Mouse (Mus musculus) forebrain, postnatal 0 days (tissue): ENCODE measurements around the gene Krt87. TPM values are rescaled to one million over a fixed set of nuclear protein-coding genes. Genes with fewer than 3 reads are reported as not detected.
A peak's percentile ranks its signal among the peaks of the same experiment; 100 is the strongest.

Experiments
- ATAC-seq: fragments of 200-750 bp; cut with Nextera tagmentation; 2 replicates; pipeline ENCODE4 v1.8.0; 2017; ENCODE audit warnings: mild to moderate bottlenecking, moderate library complexity
- DNase-seq: peaks from one replicate; pipeline ENCODE4 v3.0.0-alpha.2; 2015
- H3K27ac ChIP-seq: fragments of 300-500 bp; sonication (generic); 2 replicates; pipeline ENCODE4 v1.5.1; 2014; ENCODE audit warnings: low read depth, mild to moderate bottlenecking, antibody characterized with exemption, low read length, moderate library complexity, mixed read lengths
- H3K27me3 ChIP-seq: fragments of 300-500 bp; sonication (generic); 2 replicates; pipeline ENCODE4 v1.6.1; 2014; ENCODE audit warnings: mild to moderate bottlenecking, low read length, mixed read lengths; ENCODE audit not compliant: insufficient read depth
- H3K36me3 ChIP-seq: fragments of 300-500 bp; sonication (generic); 2 replicates; pipeline ENCODE4 v1.6.1; 2014; ENCODE audit warnings: mild to moderate bottlenecking, moderate library complexity; ENCODE audit not compliant: insufficient read depth
- H3K4me1 ChIP-seq: fragments of 300-500 bp; sonication (generic); 2 replicates; pipeline ENCODE4 v1.6.1; 2014; ENCODE audit warnings: antibody characterized with exemption; ENCODE audit not compliant: insufficient read depth
- H3K4me2 ChIP-seq: fragments of 300-500 bp; sonication (generic); 2 replicates; pipeline ENCODE4 v1.6.1; 2014; ENCODE audit warnings: low read depth, mild to moderate bottlenecking, moderate library complexity
- H3K4me3 ChIP-seq: fragments of 300-500 bp; sonication (generic); 2 replicates; pipeline ENCODE4 v1.5.1; 2014; ENCODE audit warnings: low read depth, low read length, mixed read lengths
- H3K9ac ChIP-seq: fragments of 300-500 bp; sonication (generic); 2 replicates; pipeline ENCODE4 v1.6.1; 2014; ENCODE audit warnings: mild to moderate bottlenecking
- H3K9me3 ChIP-seq: fragments of 300-500 bp; sonication (generic); 2 replicates; pipeline ENCODE4 v1.6.1; 2016; ENCODE audit warnings: low read length
- CTCF ChIP-seq: sonication (generic); IDR thresholded peaks from 2 replicates; pipeline ENCODE4 v1.5.1; 2016; ENCODE audit warnings: antibody characterized with exemption, control low read depth, low read depth
- WGBS: fragments of 180-500 bp; shearing (Covaris S2); extraction: QIAGEN DNeasy Blood & Tissue Kit; methylation state at CpG from one replicate; pipeline ENCODE4 v1.1.7; 2014; 5-methylcytosine and 5-hydroxymethylcytosine counted together
- polyA plus RNA-seq: library from polyadenylated mRNA; unstranded; fragments of >200 nt; fragmentation: Nextera tagmentation; extraction: Ambion mirVana; gene quantifications from 2 replicates; pipeline ENCODE4 v1.2.1, GENCODE M21; 2015
- total RNA-seq: library from RNA; depleted of rRNA; stranded (reverse); fragments of >200 nt; gene quantifications from 2 replicates; pipeline ENCODE4 v1.2.3, GENCODE M21; 2014

Gene Krt87
- total and polyA plus RNA-seq, 2 experiments from 2014 or later = 0.36 to 0.52 TPM

- DNase-seq = no peak
- no peaks in the 10 kb centered on the region for H3K27me3 ChIP-seq
- H3K4me2 ChIP-seq = no peak within 1 kb of the TSS
- WGBS = 36% methylated on average over 10 of the region's 10 CpGs
- H3K9ac ChIP-seq = no peak within 1 kb of the TSS
- no peak within 1 kb of the TSS for H3K4me3 ChIP-seq
- no peak for TF ChIP-seq CTCF
- no peaks in the 10 kb centered on the region for H3K4me1 ChIP-seq
- H3K36me3 ChIP-seq = no peaks in the 10 kb centered on the region
- no peak within 1 kb of the TSS for H3K27ac ChIP-seq
- ATAC-seq = no peak
- no peaks in the 10 kb centered on the region for H3K9me3 ChIP-seq
Observed at GRCm38 (mm10) chr15:101472952-101473528, 34.4 kb upstream of the Krt87 start, which contains the start of gene Krt86. Gene Krt86, plus strand, starts transcription at chr15:101473478.

DNA sequence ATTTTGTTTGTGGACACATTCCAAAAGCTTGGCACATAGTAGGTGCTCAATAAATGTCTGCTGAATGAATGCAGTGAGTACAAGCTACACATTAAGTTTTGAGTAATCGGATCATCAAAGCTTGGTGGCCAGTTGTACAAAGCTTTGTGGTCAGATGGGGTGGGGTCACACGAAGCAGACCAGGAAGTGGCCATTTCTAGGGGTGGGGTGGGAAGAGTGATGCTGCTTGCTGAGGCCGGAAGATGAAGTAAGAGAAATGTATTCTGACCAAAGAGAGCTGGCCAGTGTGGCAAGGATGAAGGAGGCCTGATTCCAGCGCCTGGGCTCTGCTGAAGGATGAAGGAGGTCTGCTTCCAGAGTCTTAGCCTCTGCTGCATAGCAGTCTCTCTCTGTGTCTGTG, 30.5 kb upstream of the Krt87 start:
- DNase-seq (no peak), ATAC-seq (no peak)
- no peaks in the 10 kb centered on the region for H3K9me3 ChIP-seq
- H3K9ac ChIP-seq = no peak overlapping the region
- no peaks in the 10 kb centered on the region for H3K27me3 ChIP-seq
- H3K4me3 ChIP-seq = no peak overlapping the region
- H3K27ac ChIP-seq = no peak overlapping the region
- no peaks in the 10 kb centered on the region for H3K36me3 ChIP-seq
- no peak for TF ChIP-seq CTCF
- H3K4me2 ChIP-seq = no peak overlapping the region
- 92% methylated on average over 4 of the region's 4 CpGs for WGBS
- no peaks in the 10 kb centered on the region for H3K4me1 ChIP-seq

DNA sequence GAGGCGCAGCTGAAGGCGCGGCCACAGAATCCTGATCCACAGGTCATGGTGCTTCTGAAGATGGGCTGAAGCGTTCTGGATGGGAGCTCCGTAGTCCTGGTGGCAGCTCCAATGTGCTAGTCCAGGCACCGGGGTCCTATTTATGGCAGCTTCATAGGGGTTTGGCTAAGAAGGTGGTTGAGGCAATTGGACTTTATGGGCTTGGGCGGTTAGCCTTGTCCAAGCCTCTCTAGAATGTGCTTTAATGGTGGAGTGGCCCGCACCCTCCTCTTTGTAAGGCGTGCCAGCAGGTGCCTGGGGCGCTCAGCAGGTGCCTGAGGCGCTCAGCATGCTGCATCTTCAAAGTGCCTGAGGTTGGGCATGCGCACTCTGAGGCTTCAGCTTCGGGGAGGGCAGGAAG, 25.0 kb upstream of the Krt87 start, which contains the start of gene Krt81:
TSS of gene Krt81 (minus strand) at position 101 of the 400 bp plus-strand sequence.
- no peak within 1 kb of the TSS for H3K4me3 ChIP-seq
- H3K9me3 ChIP-seq = no peaks in the 10 kb centered on the region
- ATAC-seq (no peak), DNase-seq (no peak)
- 85% methylated on average over 13 of the region's 13 CpGs for WGBS
- H3K9ac ChIP-seq = no peak within 1 kb of the TSS
- no peak within 1 kb of the TSS for H3K4me2 ChIP-seq
- H3K36me3 ChIP-seq = no peaks in the 10 kb centered on the region
- TF ChIP-seq CTCF = no peak
- no peaks in the 10 kb centered on the region for H3K4me1 ChIP-seq
- H3K27me3 ChIP-seq = no peaks in the 10 kb centered on the region
- no peak within 1 kb of the TSS for H3K27ac ChIP-seq

- TF ChIP-seq CTCF = peak; percentile 18; the same call in 1 of the 2 replicates
- no peaks in the 10 kb centered on the region for H3K36me3 ChIP-seq
- no peaks in the 10 kb centered on the region for H3K27me3 ChIP-seq
- H3K9me3 ChIP-seq = 0 out of 2 replicates have a peak, but pooled peaks cover 3% of the 10 kb centered on the region
- no peak overlapping the region for H3K9ac ChIP-seq
- no peak for DNase-seq
- no peak for ATAC-seq
- 85% methylated on average over 14 of the region's 14 CpGs for WGBS
- no peak overlapping the region for H3K4me3 ChIP-seq
- H3K27ac ChIP-seq = no peak overlapping the region
- H3K4me1 ChIP-seq = no peaks in the 10 kb centered on the region
- H3K4me2 ChIP-seq = no peak overlapping the region
Observed at GRCm38 (mm10) chr15:101459283-101459682, 20.7 kb upstream of the Krt87 start.

DNA sequence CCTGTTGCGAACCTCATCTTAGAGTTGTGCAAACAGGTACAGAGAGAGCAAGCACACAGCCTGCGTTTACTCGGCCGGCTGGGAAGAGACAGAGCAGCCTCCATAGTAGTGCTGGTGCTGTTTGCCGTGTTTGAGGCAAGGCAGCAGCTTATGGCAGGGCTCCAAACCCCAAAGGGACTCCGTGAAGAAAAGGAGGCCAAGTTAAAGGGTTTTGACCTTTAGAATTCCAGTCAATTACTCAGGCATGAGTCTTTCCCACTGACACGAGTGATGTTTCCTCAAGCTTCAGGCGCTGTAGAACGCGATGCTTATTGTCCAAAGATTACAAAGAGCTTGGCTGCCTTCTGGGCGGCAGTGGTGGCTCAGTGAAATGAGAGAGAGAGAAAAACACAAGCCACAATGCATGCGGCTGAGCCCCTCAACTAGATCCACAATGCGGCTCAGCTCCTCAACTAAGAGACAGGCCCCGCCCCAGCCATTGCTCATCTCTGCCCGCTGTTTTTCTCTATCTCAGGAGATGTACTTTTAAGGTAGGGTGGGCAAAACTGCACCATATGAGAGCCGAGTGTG, 19.8 kb upstream of the Krt87 start:
- DNase-seq = peak; percentile 29
- Histone ChIP-seq H3K36me3 (no peaks in the 10 kb centered on the region), H3K27me3 (no peaks in the 10 kb centered on the region), H3K9me3 (0 out of 2 replicates have a peak, but pooled peaks cover 3% of the 10 kb centered on the region), H3K4me2 (no peak overlapping the region), H3K27ac (no peak overlapping the region), H3K9ac (peak overlapping the region; percentile 10; the same call in 1 of the 2 replicates), H3K4me3 (no peak overlapping the region), H3K4me1 (no peaks in the 10 kb centered on the region)
- TF ChIP-seq CTCF = no peak
- 34% methylated on average over 16 of the region's 16 CpGs for WGBS
- peak; percentile 29 for ATAC-seq

DNA sequence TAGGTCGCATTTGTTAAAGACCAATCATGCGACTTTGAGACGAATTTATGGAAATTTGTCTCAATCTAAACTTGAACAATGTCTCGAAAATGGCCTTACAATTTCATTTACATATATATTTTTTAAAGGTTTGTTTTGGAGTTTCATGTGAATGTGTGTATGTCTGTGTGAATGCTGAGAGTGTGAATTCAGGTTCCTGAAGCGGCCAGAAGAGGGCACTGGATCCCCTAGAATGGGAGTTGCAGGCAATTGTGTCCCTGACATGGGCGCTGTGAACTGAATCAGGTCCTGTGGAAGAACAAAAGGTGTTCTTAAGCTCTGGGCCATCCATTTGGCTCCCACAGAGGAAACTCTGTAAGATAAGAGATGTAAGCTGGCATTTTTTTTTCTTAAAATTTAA, 17.3 kb upstream of the Krt87 start:
- no peak for TF ChIP-seq CTCF
- no peak overlapping the region for H3K27ac ChIP-seq
- H3K4me3 ChIP-seq = no peak overlapping the region
- H3K4me1 ChIP-seq = no peaks in the 10 kb centered on the region
- H3K36me3 ChIP-seq = no peaks in the 10 kb centered on the region
- 90% methylated on average over 6 of the region's 6 CpGs for WGBS
- 0 out of 2 replicates have a peak, but pooled peaks cover 3% of the 10 kb centered on the region for H3K9me3 ChIP-seq
- H3K27me3 ChIP-seq = no peaks in the 10 kb centered on the region
- H3K4me2 ChIP-seq = no peak overlapping the region
- no peak overlapping the region for H3K9ac ChIP-seq
- ATAC-seq = no peak
- no peak for DNase-seq

- WGBS = 92% methylated on average over 2 of the region's 2 CpGs
- Histone ChIP-seq H3K9me3 (0 out of 2 replicates have a peak, but pooled peaks cover 3% of the 10 kb centered on the region), H3K27me3 (no peaks in the 10 kb centered on the region), H3K4me2 (no peak overlapping the region), H3K4me1 (no peaks in the 10 kb centered on the region), H3K36me3 (no peaks in the 10 kb centered on the region), H3K27ac (no peak overlapping the region), H3K4me3 (no peak overlapping the region), H3K9ac (no peak overlapping the region)
- no peak for TF ChIP-seq CTCF
- DNase-seq (no peak), ATAC-seq (no peak)
Observed at GRCm38 (mm10) chr15:101455292-101455691, 16.7 kb upstream of the Krt87 start.
